8 mouse cellular contexts compared by ENCODE assay signal in genomic region chr3:108085281-108085720, GRCm38 (mm10). TPM values are rescaled to one million over a fixed set of nuclear protein-coding genes. Genes with fewer than 3 reads are reported as not detected.
DNase-seq lines count a peak whose midpoint lies in the region; ATAC-seq lines count a peak whose summit lies in the region.

No protein-coding gene starts in this region.

- H3K9ac ChIP-seq in intestine, embryonic 14.5 days (ENCODE audit: low read length): peak overlapping the region; percentile 69

- no peaks in the 10 kb centered on the region for H3K27me3 ChIP-seq in intestine, embryonic 14.5 days (replicated peaks; ENCODE audit: control insufficient read depth, insufficient read depth, low read length)

- H3K4me1 ChIP-seq in intestine, embryonic 14.5 days (replicated peaks; ENCODE audit: control insufficient read depth, insufficient read depth, low read length): peaks cover 43% of the 10 kb centered on the region

- under 1% methylated on average over 14 of the region's 14 CpGs for WGBS in intestine, embryonic 14.5 days

- intact Hi-C loops in left cerebral cortex, postnatal 10 days (cut with DNase I): no loop called here

- peak; percentile 98 for DNase-seq in adrenal gland, adult 2 months
- peak; percentile 95 for DNase-seq in embryo, embryonic 11 days
- DNase-seq in gastrocnemius, postnatal 25 days: peak; percentile 93
- peak; percentile 91 for DNase-seq in intestine, embryonic 14.5 days (ENCODE audit: low spot score)
- peak; percentile 88 to 98 for DNase-seq in left cerebral cortex, postnatal 10 days (ENCODE audit: extremely low spot score in 1 of 2, low spot score in 2 of 2)
- peak; percentile 92 for DNase-seq in right cerebral cortex, postnatal 14 days
- peak; percentile 92 for DNase-seq in urinary bladder, postnatal 25 days (ENCODE audit: low spot score)

- H3K27ac ChIP-seq in intestine, embryonic 14.5 days (ENCODE audit: low read depth): peak overlapping the region; percentile 95

- H3K4me2 ChIP-seq in intestine, embryonic 14.5 days (ENCODE audit: low read length): peak overlapping the region; percentile 98

- peak overlapping the region; percentile 54 for H3K4me3 ChIP-seq in intestine, embryonic 14.5 days (ENCODE audit: low read depth, low read length)

- no peaks in the 10 kb centered on the region for H3K9me3 ChIP-seq in intestine, embryonic 14.5 days (ENCODE audit: control insufficient read depth, low read length)

- peaks cover 7% of the 10 kb centered on the region for H3K36me3 ChIP-seq in intestine, embryonic 14.5 days (ENCODE audit: control insufficient read depth, insufficient read depth, low read length)

- ATAC-seq in intestine, embryonic 14.5 days (replicated peaks; ENCODE audit: low FRiP score, low TSS enrichment, low read depth): peak; percentile 81
- ATAC-seq in megakaryocyte progenitor cell, adult 5-6 weeks (replicated peaks; ENCODE audit: poor library complexity): peak; percentile 76

RNA-seq across cellular contexts. Expression of gene Ampd2, which starts 1.1 kb away (rescaled TPM):
- total RNA-seq in adrenal gland, adult 2 months (2021): 100 to 1,000 TPM; 121 to 151 TPM
- polyA plus RNA-seq in adrenal gland, adult 2 months (2012; rRNA removed): 721 and 995 TPM in 2 replicates
- total RNA-seq in gastrocnemius, postnatal 25 days (2021): 1 to 10 TPM; 3.5 to 5.5 TPM
- 38.6 and 42.2 TPM in 2 replicates for polyA plus RNA-seq in intestine, embryonic 14.5 days (2014; fragmentation: Nextera tagmentation; extraction: Ambion mirVana)
- total RNA-seq in left cerebral cortex, postnatal 10 days (2021): 10 to 100 TPM; 51.8 to 53.7 TPM
- total RNA-seq in megakaryocyte progenitor cell, adult 5-6 weeks (2015): 52.9 and 63.6 TPM in 2 replicates
- total RNA-seq in megakaryocyte progenitor cell, adult 5-6 weeks (2017): 33.9 and 48.4 TPM in 2 replicates

RNA-seq across cellular contexts. Expression of gene Gnat2, which starts 7.3 kb away (rescaled TPM):
- 10 to 100 TPM; 12.3 to 13.1 TPM for total RNA-seq in adrenal gland, adult 2 months (2021)
- 7.9 and 10.1 TPM in 2 replicates for polyA plus RNA-seq in adrenal gland, adult 2 months (2012; rRNA removed)
- under 1 TPM in 1 of 2 experiments, not detected in 1; 0.15 TPM for total RNA-seq in gastrocnemius, postnatal 25 days (2021)
- polyA plus RNA-seq in intestine, embryonic 14.5 days (2014; fragmentation: Nextera tagmentation; extraction: Ambion mirVana): 0.93 and 1.6 TPM in 2 replicates
- total RNA-seq in left cerebral cortex, postnatal 10 days (2021): not detected
- total RNA-seq in megakaryocyte progenitor cell, adult 5-6 weeks (2015): 0.72 and 1.8 TPM in 2 replicates
- 1.0 and 2.0 TPM in 2 replicates for total RNA-seq in megakaryocyte progenitor cell, adult 5-6 weeks (2017)

RNA-seq across cellular contexts. Expression of gene Gstm4, which starts 40.6 kb away (rescaled TPM):
- total RNA-seq in adrenal gland, adult 2 months (2021): 10 to 100 TPM; 16.8 to 19.7 TPM
- 13.4 and 14.8 TPM in 2 replicates for polyA plus RNA-seq in adrenal gland, adult 2 months (2012; rRNA removed)
- total RNA-seq in gastrocnemius, postnatal 25 days (2021): 10 to 100 TPM; 11.8 to 12.1 TPM
- polyA plus RNA-seq in intestine, embryonic 14.5 days (2014; fragmentation: Nextera tagmentation; extraction: Ambion mirVana): 20.4 and 20.6 TPM in 2 replicates
- total RNA-seq in left cerebral cortex, postnatal 10 days (2021): 10 to 100 TPM; 13.2 to 13.5 TPM
- total RNA-seq in megakaryocyte progenitor cell, adult 5-6 weeks (2015): 12.5 and 15.8 TPM in 2 replicates
- 15.1 and 22.1 TPM in 2 replicates for total RNA-seq in megakaryocyte progenitor cell, adult 5-6 weeks (2017)

Comparison
In these comparisons a context has a peak if more than half of its experiments do, and no peak if none do; other contexts are left out.
1. Peak in every context shown above with its lines: DNase-seq, ATAC-seq, H3K4me3 ChIP-seq and H3K27ac ChIP-seq.
2. RNA of gene Ampd2, which starts 1.1 kb away (total RNA-seq): 121 to 151 TPM in adrenal gland, adult 2 months, 51.8 to 53.7 TPM in left cerebral cortex, postnatal 10 days and 33.9 to 63.6 TPM in megakaryocyte progenitor cell, adult 5-6 weeks; 3.5 to 5.5 TPM in gastrocnemius, postnatal 25 days; every median in the first group is over 4 times any median in the second.
3. RNA of gene Gnat2, which starts 7.3 kb away (total RNA-seq): 12.3 to 13.1 TPM in adrenal gland, adult 2 months; 0.72 to 2.0 TPM in megakaryocyte progenitor cell, adult 5-6 weeks, 0.15 TPM in gastrocnemius, postnatal 25 days and not detected in left cerebral cortex, postnatal 10 days; every median in the first group is over 4 times any median in the second.